Mouse (Mus musculus) megakaryocyte, embryonic 14.5 days (primary cell): ENCODE data around the gene Qrich1.

ENCODE experiments used
- FLI1 ChIP-seq: IDR thresholded peaks from 2 replicates; pipeline ENCODE4 v1.6.1; 2012; ENCODE audit warnings: low read length, inconsistent platforms, mixed read lengths
- GATA1 ChIP-seq: IDR thresholded peaks from 3 replicates; pipeline ENCODE4 v1.6.1; 2012; ENCODE audit warnings: mixed read lengths, low read length, inconsistent platforms, borderline replicate concordance

GRCm38 (mm10) chr9:108575321-108576297, 59.0 kb downstream of the Qrich1 start:
- TF ChIP-seq GATA1, result no peak
- no peak for TF ChIP-seq FLI1
